Mouse (Mus musculus) heart, embryonic 11.5 days (tissue): Measurements from ENCODE around the gene Pfkp. TPM values are rescaled to one million over a fixed set of nuclear protein-coding genes. Genes with fewer than 3 reads are reported as not detected.

ENCODE experiments used
- ATAC-seq: fragments of 200-750 bp; cut with Nextera tagmentation; replicated peaks from 2 replicates; pipeline ENCODE4 v1.8.0; 2017; ENCODE audit warnings: moderate library complexity; ENCODE audit not compliant: insufficient number of reproducible peaks, low FRiP score, low TSS enrichment
- H3K27ac ChIP-seq: fragments of 300-500 bp; sonication (generic); 2 replicates; pipeline ENCODE4 v1.5.1; 2014; ENCODE audit warnings: mild to moderate bottlenecking, low read depth, low read length
- H3K27me3 ChIP-seq: fragments of 300-500 bp; sonication (generic); 2 replicates; pipeline ENCODE4 v1.6.1; 2014; ENCODE audit warnings: mild to moderate bottlenecking, low read length, mixed read lengths; ENCODE audit not compliant: control insufficient read depth, insufficient read depth
- H3K36me3 ChIP-seq: fragments of 300-500 bp; sonication (generic); 2 replicates; pipeline ENCODE4 v1.6.1; 2014; ENCODE audit warnings: mild to moderate bottlenecking, low read length, moderate library complexity, mixed read lengths; ENCODE audit not compliant: control insufficient read depth, insufficient read depth
- H3K4me1 ChIP-seq: fragments of 300-500 bp; sonication (generic); 2 replicates; pipeline ENCODE4 v1.6.1; 2014; ENCODE audit warnings: low read length; ENCODE audit not compliant: control insufficient read depth, insufficient read depth
- H3K4me2 ChIP-seq: fragments of 300-500 bp; sonication (generic); 2 replicates; pipeline ENCODE4 v1.6.1; 2014; ENCODE audit warnings: mild to moderate bottlenecking, moderate library complexity
- H3K4me3 ChIP-seq: fragments of 300-500 bp; sonication (generic); 2 replicates; pipeline ENCODE4 v1.5.1; 2014; ENCODE audit warnings: low read depth, low read length
- H3K9ac ChIP-seq: fragments of 300-500 bp; sonication (generic); 2 replicates; pipeline ENCODE4 v1.6.1; 2014; ENCODE audit warnings: mild to moderate bottlenecking, low read depth, low read length, moderate library complexity
- H3K9me3 ChIP-seq: fragments of 300-500 bp; sonication (generic); replicated peaks from 2 replicates; pipeline ENCODE4 v1.6.1; 2016; ENCODE audit warnings: low read length; ENCODE audit not compliant: control insufficient read depth
- WGBS: fragments of 180-500 bp; shearing (Covaris S2); extraction: QIAGEN DNeasy Blood & Tissue Kit; methylation state at CpG from one replicate; pipeline ENCODE4 v1.1.7; 2014; ENCODE audit not compliant: insufficient replicate concordance; 5-methylcytosine and 5-hydroxymethylcytosine counted together
- polyA plus RNA-seq: library from polyadenylated mRNA; unstranded; fragments of >200 nt; fragmentation: Nextera tagmentation; extraction: Ambion mirVana; gene quantifications from 2 replicates; pipeline ENCODE4 v1.2.1, GENCODE M21; 2014

The Pfkp gene
- polyA plus RNA-seq, 1 experiment from 2014 or later: 143 TPM

DNA sequence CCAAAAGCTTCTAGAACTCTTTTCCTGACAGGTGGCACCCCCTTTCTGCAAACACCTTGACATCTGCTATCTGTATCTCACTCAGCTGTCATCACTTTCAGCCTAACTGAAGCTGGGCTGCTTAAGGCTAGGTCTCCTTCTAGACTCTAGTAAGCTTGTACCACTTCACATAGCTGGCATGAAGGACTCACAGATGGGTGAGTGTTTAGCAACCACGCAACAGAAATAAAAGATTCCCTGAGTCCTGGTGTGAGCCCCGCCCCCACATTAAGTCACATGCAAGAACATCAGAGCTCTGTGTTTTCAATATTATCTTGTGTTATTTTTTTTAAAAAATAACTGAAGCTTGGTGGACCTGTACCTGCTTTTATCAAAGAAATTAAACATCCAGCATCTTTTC lies 8.7 kb upstream of the Pfkp start:
- Histone ChIP-seq H3K4me1 (no peaks in the 10 kb centered on the region), H3K27ac (no peak overlapping the region), H3K9ac (no peak overlapping the region), H3K36me3 (no peaks in the 10 kb centered on the region), H3K9me3 (no peaks in the 10 kb centered on the region), H3K4me2 (no peak overlapping the region), H3K4me3 (no peak overlapping the region), H3K27me3 (no peaks in the 10 kb centered on the region)
- 58% methylated on average over 2 of the region's 2 CpGs for WGBS
- ATAC-seq: no peak

- Histone ChIP-seq H3K4me3 (no peak overlapping the region), H3K9ac (no peak overlapping the region), H3K36me3 (no peaks in the 10 kb centered on the region), H3K9me3 (no peaks in the 10 kb centered on the region), H3K27me3 (no peaks in the 10 kb centered on the region), H3K4me1 (no peaks in the 10 kb centered on the region; the same call in 1 of the 2 replicates), H3K4me2 (no peak overlapping the region), H3K27ac (no peak overlapping the region)
- ATAC-seq: no peak
- WGBS: 69% methylated on average over 3 of the region's 3 CpGs
Measured at GRCm38 (mm10) chr13:6649542-6649941, 965 bp upstream of the Pfkp start.

DNA sequence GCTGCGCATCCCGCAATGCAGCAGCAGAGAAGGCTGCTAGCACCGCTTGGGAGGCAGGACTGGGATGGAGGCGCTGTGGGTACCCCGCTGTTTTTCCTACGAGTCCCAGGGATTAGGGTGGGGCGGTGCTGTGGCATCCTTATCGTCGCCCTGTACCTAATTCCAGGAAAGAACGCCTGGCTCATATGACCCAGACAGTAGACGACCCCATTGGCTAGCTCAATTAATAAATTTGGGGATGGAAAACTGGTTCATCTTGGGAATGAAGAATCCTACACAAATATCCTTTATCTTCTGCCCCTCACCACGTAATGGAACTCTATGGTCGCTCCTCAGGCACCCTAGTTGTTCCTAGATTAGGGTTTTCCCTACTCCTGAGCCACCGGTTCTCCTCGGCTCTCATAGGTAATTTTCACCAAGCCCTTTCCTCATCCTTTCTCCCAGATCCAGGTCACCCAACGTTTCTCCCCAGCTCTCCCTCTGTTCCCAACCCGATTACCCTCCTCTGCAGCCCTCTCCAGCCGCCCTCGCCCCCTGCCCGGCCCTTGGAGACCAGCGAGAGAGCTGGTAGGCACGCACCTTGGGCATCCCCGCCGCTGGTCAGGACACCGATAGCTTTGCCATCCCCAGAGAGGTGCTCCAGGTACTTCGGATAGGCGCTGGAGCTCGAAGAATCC lies 447 bp downstream of the Pfkp start:
- Histone ChIP-seq H3K4me2 (peak overlapping the region; percentile 99), H3K27me3 (no peaks in the 10 kb centered on the region), H3K36me3 (no peaks in the 10 kb centered on the region), H3K9me3 (no peaks in the 10 kb centered on the region), H3K9ac (peak overlapping the region; percentile 84), H3K27ac (peak overlapping the region; percentile 89), H3K4me3 (peak overlapping the region; percentile 74), H3K4me1 (peaks cover 2% of the 10 kb centered on the region; the same call in 1 of the 2 replicates)
- ATAC-seq: peak; percentile 33
- WGBS: under 1% methylated on average over 28 of the region's 28 CpGs

DNA sequence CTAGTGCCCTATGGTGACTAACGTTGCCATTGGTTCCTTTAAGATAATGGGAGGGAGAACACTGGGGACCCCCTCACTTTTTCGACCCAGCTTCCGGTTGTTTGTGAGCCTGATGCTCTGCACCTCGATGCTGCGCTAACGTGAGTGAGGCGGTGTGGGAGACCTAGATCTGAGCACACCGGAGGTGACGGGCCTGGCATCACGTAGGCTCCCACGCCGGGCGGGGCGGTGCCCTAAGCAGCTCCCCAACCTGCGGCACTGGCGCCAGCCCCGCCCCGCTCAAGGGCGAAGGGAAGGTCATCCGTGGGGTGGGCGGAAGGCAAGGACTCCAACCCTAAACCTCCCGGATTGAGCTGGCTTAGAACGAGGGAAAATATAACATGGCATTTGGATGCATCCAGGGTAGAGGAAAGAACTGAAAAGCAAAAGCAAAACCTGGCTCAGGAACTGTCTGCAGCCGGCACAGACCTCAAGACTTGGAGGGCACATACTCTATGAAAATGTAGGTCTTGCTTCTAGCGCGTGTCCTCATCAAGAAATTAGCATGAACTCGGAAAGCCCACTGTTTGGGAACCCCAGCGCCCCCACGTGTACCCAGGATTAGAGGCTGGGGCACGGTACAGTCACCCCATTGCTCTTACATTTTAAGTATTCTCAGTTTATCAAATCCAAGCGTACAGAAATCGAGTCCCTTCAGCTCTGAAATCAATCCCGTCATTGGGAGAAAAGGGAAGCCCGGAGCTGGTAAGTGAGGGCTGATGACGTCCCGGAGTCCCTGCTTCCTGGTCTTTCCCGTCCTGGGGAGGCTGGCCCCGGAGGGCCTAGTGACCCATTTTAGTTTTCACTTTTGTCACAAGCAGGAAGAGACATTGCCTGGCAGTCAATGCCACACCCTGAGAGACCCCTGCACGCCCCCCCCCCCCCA lies 1.2 kb downstream of the Pfkp start:
- peaks cover 8% of the 10 kb centered on the region; the same call in 1 of the 2 replicates for H3K4me1 ChIP-seq
- under 1% methylated on average over 39 of the region's 39 CpGs for WGBS
- H3K27me3 ChIP-seq: no peaks in the 10 kb centered on the region
- H3K4me3 ChIP-seq: peak overlapping the region; percentile 74
- H3K9ac ChIP-seq: peak overlapping the region; percentile 84
- H3K27ac ChIP-seq: peak overlapping the region; percentile 89
- no peaks in the 10 kb centered on the region for H3K9me3 ChIP-seq
- H3K4me2 ChIP-seq: peak overlapping the region; percentile 99
- peak; percentile 76 for ATAC-seq
- H3K36me3 ChIP-seq: no peaks in the 10 kb centered on the region

GRCm38 (mm10) chr13:6646674-6647066 lies 1.9 kb downstream of the Pfkp start:
- 41% methylated on average over 3 of the region's 3 CpGs for WGBS
- peak overlapping the region; percentile 84 for H3K9ac ChIP-seq
- no peaks in the 10 kb centered on the region for H3K9me3 ChIP-seq
- no peaks in the 10 kb centered on the region for H3K27me3 ChIP-seq
- H3K4me1 ChIP-seq: peaks cover 8% of the 10 kb centered on the region; the same call in 1 of the 2 replicates
- H3K4me3 ChIP-seq: peak overlapping the region; percentile 74
- no peaks in the 10 kb centered on the region for H3K36me3 ChIP-seq
- peak overlapping the region; percentile 89 for H3K27ac ChIP-seq
- ATAC-seq: no peak
- H3K4me2 ChIP-seq: peak overlapping the region; percentile 99

- H3K4me1 ChIP-seq: peaks cover 8% of the 10 kb centered on the region; the same call in 1 of the 2 replicates
- H3K27me3 ChIP-seq: no peaks in the 10 kb centered on the region
- no peak overlapping the region for H3K9ac ChIP-seq
- no peak overlapping the region; the same call in 1 of the 2 replicates for H3K27ac ChIP-seq
- no peaks in the 10 kb centered on the region for H3K9me3 ChIP-seq
- WGBS: 66% methylated on average over 2 of the region's 2 CpGs
- H3K36me3 ChIP-seq: no peaks in the 10 kb centered on the region
- no peak for ATAC-seq
- H3K4me2 ChIP-seq: peak overlapping the region; percentile 99
- H3K4me3 ChIP-seq: peak overlapping the region; percentile 74
Measured at GRCm38 (mm10) chr13:6646266-6646665, 2.3 kb downstream of the Pfkp start.

DNA sequence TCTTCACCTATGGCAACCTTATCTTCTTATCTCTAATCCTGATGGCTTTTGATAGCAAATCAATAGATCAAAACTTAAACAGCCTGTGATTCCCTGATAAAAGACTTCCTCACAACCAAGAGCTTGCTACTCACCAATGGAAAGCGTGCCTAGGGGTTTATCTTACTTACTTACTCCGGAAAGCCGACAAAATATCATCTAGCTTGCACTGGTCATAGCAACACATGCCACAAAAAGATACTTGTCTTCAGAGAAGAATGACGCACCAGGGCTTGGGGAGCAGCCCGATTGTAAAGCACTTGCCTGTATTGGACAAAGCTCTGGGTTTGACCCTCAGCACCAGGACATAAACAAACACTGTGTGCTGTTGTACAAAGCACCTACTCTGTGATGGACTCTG lies 4.6 kb downstream of the Pfkp start:
- Histone ChIP-seq H3K9me3 (no peaks in the 10 kb centered on the region), H3K27ac (no peak overlapping the region), H3K27me3 (no peaks in the 10 kb centered on the region), H3K36me3 (no peaks in the 10 kb centered on the region), H3K4me3 (no peak overlapping the region), H3K4me2 (no peak overlapping the region), H3K9ac (no peak overlapping the region), H3K4me1 (peaks cover 8% of the 10 kb centered on the region; the same call in 1 of the 2 replicates)
- WGBS: 73% methylated on average over 5 of the region's 5 CpGs
- ATAC-seq: no peak

- Histone ChIP-seq H3K4me2 (no peak overlapping the region), H3K27ac (no peak overlapping the region), H3K9ac (0 out of 2 replicates have a peak overlapping the region, but pooled peaks have one; percentile 22), H3K27me3 (no peaks in the 10 kb centered on the region), H3K36me3 (no peaks in the 10 kb centered on the region), H3K4me3 (no peak overlapping the region), H3K4me1 (peaks cover 8% of the 10 kb centered on the region; the same call in 1 of the 2 replicates), H3K9me3 (no peaks in the 10 kb centered on the region)
- no peak for ATAC-seq
- WGBS: 77% methylated on average over 4 of the region's 4 CpGs
Measured at GRCm38 (mm10) chr13:6643026-6643425, 5.6 kb downstream of the Pfkp start.
